Mouse (Mus musculus): ENCODE data around the gene Insc. TPM values are rescaled to one million over a fixed set of nuclear protein-coding genes. Genes with fewer than 3 reads are reported as not detected.

Gene Insc
- not detected in 2 replicates for polyA plus RNA-seq (2012; ENCODE audit: low replicate concordance)

DNA sequence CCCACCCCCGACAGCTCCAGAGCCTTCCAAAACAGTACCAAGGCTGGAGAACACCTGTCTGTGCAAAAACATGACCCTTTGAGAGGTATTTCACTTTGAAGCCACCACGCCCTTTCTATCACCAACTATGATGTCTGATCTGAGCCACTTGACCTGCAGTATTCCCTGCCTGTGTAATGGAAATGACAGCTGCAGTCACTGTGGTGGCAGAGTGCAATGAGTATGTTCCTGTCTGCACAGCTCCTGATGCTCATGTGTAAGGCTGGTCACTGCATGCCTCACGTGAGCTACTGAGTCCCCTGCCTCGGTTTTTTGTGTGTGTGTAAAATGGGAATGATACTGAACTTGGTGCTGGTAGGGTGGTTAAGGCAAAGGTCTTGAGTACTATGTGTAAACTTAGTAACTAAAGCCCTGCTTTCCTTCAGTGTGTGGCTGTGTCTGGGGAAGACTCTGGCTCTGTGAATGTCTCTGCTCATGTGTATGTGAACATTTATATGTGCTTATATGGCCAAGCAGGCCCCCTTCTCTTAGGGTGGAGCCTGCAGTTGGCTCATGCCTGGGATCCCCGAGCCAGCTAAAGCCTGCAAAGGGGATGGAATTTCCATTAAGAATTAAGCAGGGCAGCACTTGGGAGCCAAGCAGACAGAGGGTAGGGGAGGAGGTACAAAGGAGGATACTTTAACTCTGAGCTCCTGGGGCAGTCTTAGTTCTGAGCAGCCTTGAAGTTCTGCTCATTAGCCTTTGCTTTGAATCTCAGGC, at the start of gene Insc:
Insc (plus strand) TSS at position 673 of the 759 bp plus-strand sequence.

GRCm38 (mm10) chr7:114718300-114718699, 25.2 kb upstream of the Insc start, which contains the start of gene Calcb:
Calcb (plus strand) TSS chr7:114718643.

Other genes starting within 250 kb of the Insc start
- gene Cyp2r1, start 180.7 kb upstream of the Insc start, polyA plus RNA-seq (2012; ENCODE audit: low replicate concordance) = 1.3 and 2.5 TPM in 2 replicates
- not detected in 2 replicates for gene Calca, start 107.3 kb upstream of the Insc start, polyA plus RNA-seq (2012; ENCODE audit: low replicate concordance)
- not detected in 2 replicates for gene Calcb, start 25.1 kb upstream of the Insc start, polyA plus RNA-seq (2012; ENCODE audit: low replicate concordance)

Data from leukemia stem cell, adult 10-12 weeks (primary cell).